Mouse (Mus musculus) erythroblast, embryonic 14.5 days (primary cell): ENCODE measurements around the gene Zfp59.

Experiments used
- GATA1 ChIP-seq: IDR thresholded peaks from 2 replicates; pipeline ENCODE4 v1.6.1; 2012; ENCODE audit warnings: low read length, inconsistent platforms, mixed read lengths
- TAL1 ChIP-seq: IDR thresholded peaks from 3 replicates; pipeline ENCODE4 v1.6.1; 2012; ENCODE audit warnings: low read length, inconsistent platforms, mixed read lengths

GRCm38 (mm10) chr7:27822611-27823010 lies 15.8 kb upstream of the Zfp59 start:
- TF ChIP-seq GATA1 (no peak), TAL1 (no peak)
